In the genomic region with DNA sequence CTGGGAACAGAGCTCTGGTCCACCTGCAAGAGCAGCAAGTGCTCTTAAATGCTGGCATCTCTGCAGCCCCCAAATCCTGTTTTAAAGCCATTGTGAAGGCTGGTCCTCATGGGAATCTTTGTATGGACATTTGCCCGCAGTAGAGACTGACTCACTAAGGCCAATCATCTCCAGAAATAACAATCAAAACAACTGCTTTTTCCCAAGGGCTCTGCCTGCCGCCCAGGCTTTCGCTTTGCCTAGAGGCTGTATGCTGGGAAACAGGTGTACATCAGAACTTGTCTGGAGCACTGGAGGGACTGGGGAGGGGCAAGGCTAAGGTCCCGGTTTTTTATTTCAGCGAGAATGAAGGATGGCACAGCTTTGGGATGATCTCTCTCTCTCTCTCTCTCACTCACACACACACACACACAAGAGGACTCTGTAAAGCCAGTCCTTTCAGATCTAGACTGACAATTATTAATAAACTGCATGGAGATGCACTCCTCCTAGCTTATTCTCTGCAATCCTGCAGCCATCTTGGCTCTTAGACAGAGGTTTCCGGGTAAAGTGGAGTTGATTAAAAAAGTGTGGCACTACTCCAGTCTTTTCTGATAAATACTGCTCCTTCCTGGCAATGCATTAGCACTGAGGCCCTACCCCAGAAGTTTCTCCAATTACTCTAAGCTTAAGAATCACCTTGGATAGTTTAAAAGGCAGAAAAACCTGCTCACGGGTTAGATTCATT, we compare ENCODE assay signal across 21 mouse cellular contexts. TPM values are rescaled to one million over a fixed set of nuclear protein-coding genes. Genes with fewer than 3 reads are reported as not detected.
"Had no signal": no experiment of that assay in that cellular context is flagged by ENCODE, and none has a peak within 500 bp of the region (broad histone marks: within the 10 kb centered on the region; RNA-seq: fewer than 3 reads in every experiment).

No protein-coding gene starts in this region.

- ATAC-seq: midbrain, embryonic 13.5 days had no signal

- H3K9ac ChIP-seq: limb, embryonic 13.5 days; liver, embryonic 14.5 days; midbrain, embryonic 13.5 days; neural tube, embryonic 15.5 days had no signal

- H3K9me3 ChIP-seq: limb, embryonic 13.5 days; midbrain, embryonic 13.5 days; neural tube, embryonic 15.5 days had no signal

- H3K27ac ChIP-seq: layer of hippocampus, adult 2 months; limb, embryonic 13.5 days; liver, embryonic 14.5 days; midbrain, embryonic 13.5 days; neural tube, embryonic 15.5 days; stomach, postnatal 0 days had no signal

- H3K4me3 ChIP-seq: layer of hippocampus, adult 2 months; limb, embryonic 13.5 days; midbrain, embryonic 13.5 days; neural tube, embryonic 15.5 days had no signal

- H3K36me3 ChIP-seq: limb, embryonic 13.5 days; midbrain, embryonic 13.5 days; neural tube, embryonic 15.5 days had no signal

- H3K27me3 ChIP-seq: neural tube, embryonic 15.5 days had no signal

- DNase-seq: kidney, postnatal 10 days; kidney, postnatal 4 days; left cerebral cortex, postnatal 4 days; lung, adult 18-20 months; right cerebral cortex, adult 18-20 months; thymus, adult 2 months; thymus, postnatal 25 days had no signal

- H3K4me2 ChIP-seq: limb, embryonic 13.5 days; midbrain, embryonic 13.5 days; neural tube, embryonic 15.5 days had no signal

RNA-seq across cellular contexts. Expression of a gene that starts 15.1 kb away (rescaled TPM):
- total RNA-seq: layer of hippocampus, adult 2 months; layer of hippocampus, postnatal 10 days; left cerebral cortex, adult 18-20 months; left cerebral cortex, postnatal 10 days; left cerebral cortex, postnatal 4 days; midbrain, postnatal 0 days had no signal
- polyA plus RNA-seq: limb, embryonic 13.5 days; liver, adult 2 months; liver, embryonic 14.5 days; lung, embryonic 16.5 days; midbrain, embryonic 13.5 days; midbrain, postnatal 0 days; neural tube, embryonic 11.5 days; neural tube, embryonic 15.5 days; stomach, postnatal 0 days; urinary bladder, adult 2 months had no signal
